In genomic region chr9:103495391-103495790, GRCm38 (mm10) we compare ENCODE assay signal across 13 mouse cellular contexts. TPM values are rescaled to one million over a fixed set of nuclear protein-coding genes. Genes with fewer than 3 reads are reported as not detected.
"Had no signal": no experiment of that assay in that cellular context is flagged by ENCODE, and none has a peak within 500 bp of the region (broad histone marks: within the 10 kb centered on the region; RNA-seq: fewer than 3 reads in every experiment).

No protein-coding gene starts in this region.

- H3K4me3 ChIP-seq: left cerebral cortex, adult 2 months; liver, embryonic 13.5 days; lung, embryonic 15.5 days; megakaryocyte, embryonic 14.5 days; midbrain, embryonic 15.5 days; neural tube, embryonic 12.5 days had no signal

- DNase-seq: liver; liver, embryonic 13.5 days; liver, postnatal 0 days; lung, postnatal 14 days; thymus, postnatal 36 days had no signal

- H3K4me2 ChIP-seq: liver, embryonic 13.5 days; lung, embryonic 15.5 days; midbrain, embryonic 11.5 days; midbrain, embryonic 15.5 days; neural tube, embryonic 12.5 days had no signal

- H3K9ac ChIP-seq: liver, embryonic 13.5 days; liver, postnatal 0 days; lung, embryonic 15.5 days; midbrain, embryonic 15.5 days; neural tube, embryonic 12.5 days had no signal

- H3K36me3 ChIP-seq: liver, embryonic 13.5 days; lung, embryonic 15.5 days; midbrain, embryonic 15.5 days had no signal

- H3K27ac ChIP-seq: kidney, postnatal 0 days; left cerebral cortex, adult 2 months; liver, embryonic 13.5 days; lung, embryonic 15.5 days; macrophage; neural tube, embryonic 12.5 days had no signal

- H3K9me3 ChIP-seq: liver, embryonic 13.5 days; lung, embryonic 15.5 days; megakaryocyte, embryonic 14.5 days; midbrain, embryonic 15.5 days; neural tube, embryonic 12.5 days had no signal

- ATAC-seq: liver, postnatal 0 days had no signal

- H3K27me3 ChIP-seq: liver, embryonic 13.5 days; lung, embryonic 15.5 days had no signal

- H3K4me1 ChIP-seq: liver, embryonic 13.5 days; lung, embryonic 15.5 days had no signal

RNA-seq across cellular contexts. Expression of gene Bfsp2, which starts 15.2 kb away (rescaled TPM):
- polyA plus RNA-seq: macrophage had no signal
